ENCODE assay signal across 16 mouse cellular contexts in the genomic region with DNA sequence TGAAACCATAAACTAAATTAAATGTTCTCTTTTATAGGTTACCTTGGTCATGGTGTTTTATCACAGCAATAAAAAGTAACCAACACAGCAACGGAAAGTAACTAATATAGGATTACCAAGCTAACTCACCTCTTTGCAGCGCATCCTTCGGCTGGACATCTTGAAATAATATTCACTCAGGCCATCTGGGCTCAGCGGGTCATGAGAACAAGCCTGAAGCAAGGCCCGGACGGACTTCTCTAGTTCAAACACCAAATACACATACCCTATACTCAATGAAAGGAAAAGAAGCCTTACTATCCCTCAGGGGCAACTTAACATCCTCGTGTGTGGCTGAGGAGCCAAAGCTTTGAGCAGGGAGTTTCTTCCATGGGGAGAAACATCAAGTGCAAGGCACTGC.
"Had no signal": no experiment of that assay in that cellular context is flagged by ENCODE, and none has a peak within 500 bp of the region (broad histone marks: within the 10 kb centered on the region; RNA-seq: fewer than 3 reads in every experiment).

No protein-coding gene starts in this region.

- DNase-seq: lung, adult 18-20 months; lung, embryonic 14.5 days; lung, postnatal 10 days; lung, postnatal 4 days; midbrain, embryonic 14.5 days; retina, postnatal 1 day; right cerebral cortex, adult 18-20 months; thymus, postnatal 14 days; thymus, postnatal 36 days had no signal

- H3K36me3 ChIP-seq: midbrain, embryonic 10.5 days; midbrain, embryonic 12.5 days; neural tube, embryonic 13.5 days; neural tube, embryonic 15.5 days; stomach, embryonic 15.5 days had no signal

- H3K27ac ChIP-seq: midbrain, embryonic 10.5 days; midbrain, embryonic 12.5 days; neural tube, embryonic 13.5 days; neural tube, embryonic 15.5 days; stomach, embryonic 15.5 days; stomach, postnatal 0 days had no signal

- H3K9me3 ChIP-seq: midbrain, embryonic 10.5 days; midbrain, embryonic 12.5 days; neural tube, embryonic 13.5 days; neural tube, embryonic 15.5 days; stomach, embryonic 15.5 days had no signal

- H3K4me3 ChIP-seq: midbrain, embryonic 10.5 days; midbrain, embryonic 12.5 days; myocyte; neural tube, embryonic 13.5 days; neural tube, embryonic 15.5 days; stomach, embryonic 15.5 days had no signal

- H3K27me3 ChIP-seq: midbrain, embryonic 12.5 days; neural tube, embryonic 13.5 days; neural tube, embryonic 15.5 days; stomach, embryonic 15.5 days had no signal

- H3K4me1 ChIP-seq: midbrain, embryonic 12.5 days; neural tube, embryonic 13.5 days; neural tube, embryonic 15.5 days; stomach, embryonic 15.5 days had no signal
